Mouse (Mus musculus) liver, postnatal 0 days (tissue): ENCODE data around the gene Gm4792.

ENCODE experiments used
- CTCF ChIP-seq: sonication (generic); IDR thresholded peaks from 2 replicates; pipeline ENCODE4 v1.5.1; 2016; ENCODE audit warnings: antibody characterized with exemption, low read depth
- EP300 ChIP-seq: IDR thresholded peaks from 2 replicates; pipeline ENCODE4 v1.6.1; 2016; ENCODE audit warnings: antibody characterized with exemption, low read depth, mild to moderate bottlenecking

- TF ChIP-seq CTCF: no peak
- no peak for TF ChIP-seq EP300
Observed at GRCm38 (mm10) chr10:94282179-94282578, 16.3 kb downstream of the Gm4792 start.
